Mouse (Mus musculus) c-Kit-positive CD71-negative TER-119-negative erythroid progenitor cells, embryonic 14.5 days (primary cell): ENCODE results near the gene Vamp1.

ENCODE experiments used
- DNase-seq: peaks from one replicate; pipeline ENCODE4 v3.0.0-alpha.2; 2013; ENCODE audit warnings: low read depth

The Vamp1 gene

GRCm38 (mm10) chr6:125215148-125215954, at the start of gene Vamp1:
TSS of gene Vamp1 (plus strand) at chr6:125215551.
- peak; percentile 98 for DNase-seq

- DNase-seq: no peak
Measured at GRCm38 (mm10) chr6:125166051-125166751, 49.1 kb upstream of the Vamp1 start, which contains the start of gene Gapdh. TSS of gene Gapdh (minus strand) at chr6:125166467.

GRCm38 (mm10) chr6:125166861-125167650, 48.3 kb upstream of the Vamp1 start:
- DNase-seq: no peak

- DNase-seq: no peak
Measured at GRCm38 (mm10) chr6:125168086-125168485, 47.3 kb upstream of the Vamp1 start.

GRCm38 (mm10) chr6:125170194-125170593, 45.2 kb upstream of the Vamp1 start:
- DNase-seq: no peak

DNA sequence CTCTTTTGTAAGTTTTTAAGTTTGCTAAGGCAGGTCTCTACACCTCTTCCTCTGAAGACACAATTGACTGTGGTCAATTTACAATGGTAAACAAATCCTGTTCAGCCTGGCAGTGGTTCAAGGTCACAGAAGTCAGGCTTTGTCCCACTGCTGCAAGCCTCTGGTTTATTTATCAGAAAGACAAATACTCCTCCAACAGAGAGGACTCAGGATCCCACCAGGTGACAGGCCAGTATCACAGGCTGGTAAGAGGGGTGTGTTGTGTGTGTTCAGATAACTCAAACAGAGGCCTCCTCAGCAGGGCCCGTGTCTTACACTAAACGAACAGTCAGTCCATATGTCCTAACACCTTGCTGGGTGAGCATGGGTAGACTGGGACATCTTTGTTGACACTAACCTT, 42.9 kb upstream of the Vamp1 start:
- no peak for DNase-seq

DNA sequence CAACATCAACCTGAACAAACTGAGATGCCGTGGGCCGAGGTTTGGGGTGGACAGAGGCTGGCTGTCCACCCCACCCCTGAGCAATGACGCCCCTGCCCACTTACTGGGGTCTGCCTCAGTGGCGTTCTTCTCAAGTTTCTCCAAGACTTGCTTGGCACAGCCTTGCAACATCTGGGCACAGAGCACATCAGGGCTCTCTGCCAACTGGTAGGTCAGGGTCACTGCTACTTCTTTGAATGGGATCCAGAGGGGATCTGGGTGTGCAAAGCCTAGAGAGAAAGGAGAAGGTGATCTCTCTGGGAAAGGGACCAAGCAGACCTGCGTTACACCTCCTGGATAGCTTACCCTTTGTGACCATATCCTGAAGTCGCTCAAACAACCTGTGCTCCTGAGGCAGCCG, 42.1 kb upstream of the Vamp1 start:
- no peak for DNase-seq

GRCm38 (mm10) chr6:125175469-125175868, 39.9 kb upstream of the Vamp1 start:
- DNase-seq: no peak

DNA sequence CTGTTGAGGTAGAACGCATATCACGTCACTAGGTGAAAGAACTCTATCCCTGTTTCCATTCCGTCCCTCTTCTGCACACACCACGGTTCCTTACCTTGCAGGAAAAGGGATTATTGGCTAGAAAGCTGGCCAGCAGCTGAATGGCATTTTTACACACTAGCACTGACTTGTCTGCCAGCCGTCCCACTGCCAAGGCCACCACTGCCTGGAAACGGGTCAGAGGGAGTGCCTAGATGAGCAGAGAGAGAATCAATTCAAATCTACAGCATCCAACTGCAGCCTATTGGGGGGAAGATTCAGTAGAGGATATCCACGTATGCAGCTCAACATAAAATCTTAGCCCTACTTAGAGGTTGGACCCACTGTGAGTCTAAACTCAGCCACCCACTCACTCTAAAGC, 35.8 kb upstream of the Vamp1 start:
- DNase-seq: no peak

DNA sequence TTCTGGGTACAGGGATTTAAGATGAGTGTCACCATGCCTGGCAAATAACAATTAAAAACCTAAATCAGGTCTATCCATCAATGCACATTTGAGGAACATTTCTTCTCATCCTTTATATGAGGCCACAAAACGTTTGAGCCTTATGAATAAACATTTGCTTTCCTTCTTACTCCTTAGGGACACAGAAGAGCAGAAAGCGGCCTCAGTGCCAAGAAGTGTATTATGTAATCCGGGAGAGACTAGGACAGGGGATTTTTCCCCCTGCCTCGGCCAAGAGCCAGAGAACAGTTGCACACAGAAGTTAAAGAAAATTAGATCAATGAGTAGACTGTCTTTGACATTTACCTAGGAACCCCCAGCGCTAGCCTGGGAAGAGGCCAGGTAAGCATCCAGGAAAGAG, 33.2 kb upstream of the Vamp1 start:
- DNase-seq: no peak

DNA sequence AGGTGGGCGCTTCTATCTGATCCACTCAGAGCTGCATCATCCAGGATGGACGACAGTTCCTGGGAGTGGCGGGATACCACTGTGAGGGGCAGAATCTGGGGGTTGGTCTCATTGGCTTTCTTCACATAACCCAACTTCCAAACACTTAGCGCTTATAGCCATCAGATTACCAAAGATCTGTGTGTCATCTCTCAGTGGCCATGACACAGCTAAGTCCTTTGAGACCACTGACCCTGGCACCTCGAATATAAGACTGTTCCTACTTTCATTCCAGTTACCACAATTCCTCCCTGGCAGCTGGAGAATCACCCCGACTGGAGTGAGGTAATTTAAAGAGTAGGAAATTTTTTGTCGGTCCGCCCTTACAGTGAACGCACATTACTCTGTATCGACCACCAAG, 29.1 kb upstream of the Vamp1 start:
- DNase-seq: no peak

DNA sequence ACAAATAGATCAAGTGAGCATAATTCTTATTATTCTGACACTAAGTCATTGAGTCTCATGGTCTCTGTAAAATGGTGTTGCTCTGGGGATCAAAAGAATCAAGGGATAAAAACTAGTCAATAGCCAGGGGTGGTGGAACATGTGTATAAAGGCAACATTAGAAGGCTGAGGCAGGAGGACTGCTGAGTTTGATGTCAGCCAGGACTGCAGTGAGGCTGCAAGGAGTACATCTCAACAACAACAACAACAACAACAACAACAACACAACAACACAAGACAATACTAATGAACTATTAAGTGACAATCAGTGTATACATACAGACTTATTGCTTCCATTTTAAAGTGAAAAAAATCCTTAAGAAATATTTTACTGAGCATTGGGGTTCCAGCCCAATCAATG, 24.5 kb upstream of the Vamp1 start:
- no peak for DNase-seq

GRCm38 (mm10) chr6:125191332-125192015, 23.9 kb upstream of the Vamp1 start, which contains the start of the genes Ncapd2 and Mrpl51:
TSS of gene Ncapd2 (minus strand) at chr6:125191701.
TSS of gene Mrpl51 (plus strand) at chr6:125191801.
- DNase-seq: peak; percentile 96

- DNase-seq: peak; percentile 88
Measured at GRCm38 (mm10) chr6:125192016-125192714, 23.2 kb upstream of the Vamp1 start.

GRCm38 (mm10) chr6:125192841-125193240, 22.5 kb upstream of the Vamp1 start:
- DNase-seq: no peak

DNA sequence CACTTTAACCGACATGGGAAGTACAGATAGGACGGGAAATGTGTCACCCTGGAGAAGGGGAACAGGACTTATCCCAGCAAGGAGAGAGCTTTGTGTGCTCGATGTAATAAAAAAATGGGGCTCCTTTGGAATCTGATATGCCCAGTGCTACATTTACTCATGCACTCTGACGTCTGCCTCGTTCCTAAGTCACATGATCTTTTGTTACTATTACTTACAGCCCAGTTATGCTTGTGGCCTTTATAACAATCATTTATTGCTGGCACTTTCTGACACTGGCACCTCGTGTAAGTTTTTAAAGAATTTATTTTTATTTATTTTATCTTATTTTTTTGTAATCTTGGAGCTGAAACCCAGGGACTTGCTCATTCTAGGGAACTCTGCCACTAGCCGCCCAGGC, 22.0 kb upstream of the Vamp1 start:
- no peak for DNase-seq

GRCm38 (mm10) chr6:125195541-125196075, 19.7 kb upstream of the Vamp1 start:
- DNase-seq: no peak

- no peak for DNase-seq
Measured at GRCm38 (mm10) chr6:125196301-125196700, 19.1 kb upstream of the Vamp1 start.

- no peak for DNase-seq
Measured at GRCm38 (mm10) chr6:125197166-125197565, 18.2 kb upstream of the Vamp1 start.

GRCm38 (mm10) chr6:125210436-125210835, 4.9 kb upstream of the Vamp1 start:
- no peak for DNase-seq

- DNase-seq: no peak
Measured at GRCm38 (mm10) chr6:125212621-125213020, 2.7 kb upstream of the Vamp1 start.
